Mouse (Mus musculus): ENCODE results near the gene Clstn2.

DNA sequence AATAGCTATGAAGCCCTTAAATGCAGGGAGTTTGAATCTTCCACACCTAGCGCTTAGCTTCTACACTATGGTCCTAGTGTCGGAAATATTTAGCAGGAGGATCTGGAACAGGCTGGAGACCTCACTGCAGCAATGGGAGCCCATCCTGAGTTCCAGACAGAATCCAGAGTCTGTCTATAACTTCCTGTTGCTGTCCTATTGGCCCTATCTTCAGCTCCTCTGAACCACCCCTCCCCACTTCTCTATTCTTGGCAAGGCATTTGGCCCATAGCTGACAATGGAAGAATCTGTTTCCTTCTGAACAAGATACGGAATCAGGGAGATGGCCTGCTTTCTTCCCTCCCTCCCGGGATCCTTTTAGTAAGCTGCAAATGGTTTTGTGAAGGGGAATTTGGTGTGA is 488.6 kb downstream of the Clstn2 start:
- TF ChIP-seq CTCF (IDR thresholded peaks at IDR 0.05; ENCODE audit: low read depth) (no peak), EP300 (IDR thresholded peaks at IDR 0.05; ENCODE audit: low read depth) (no peak)

Data from heart, postnatal 0 days (tissue).